Mouse (Mus musculus) testis, adult 2 months (tissue): ENCODE results near the gene Lhb.

Experiments
- CTCF ChIP-seq: fragments of 200-500 bp; IDR thresholded peaks from 2 replicates; pipeline ENCODE4 v1.5.1; 2012; ENCODE audit warnings: low read depth, mild to moderate bottlenecking, inconsistent platforms, low read length, moderate library complexity; ENCODE audit not compliant: control insufficient read depth, insufficient read depth, insufficient replicate concordance
- POLR2A ChIP-seq: fragments of 200-500 bp; IDR thresholded peaks from 2 replicates; pipeline ENCODE4 v1.6.1; 2012; ENCODE audit warnings: low read depth, mild to moderate bottlenecking, inconsistent platforms, low read length, moderate library complexity; ENCODE audit not compliant: control insufficient read depth

DNA sequence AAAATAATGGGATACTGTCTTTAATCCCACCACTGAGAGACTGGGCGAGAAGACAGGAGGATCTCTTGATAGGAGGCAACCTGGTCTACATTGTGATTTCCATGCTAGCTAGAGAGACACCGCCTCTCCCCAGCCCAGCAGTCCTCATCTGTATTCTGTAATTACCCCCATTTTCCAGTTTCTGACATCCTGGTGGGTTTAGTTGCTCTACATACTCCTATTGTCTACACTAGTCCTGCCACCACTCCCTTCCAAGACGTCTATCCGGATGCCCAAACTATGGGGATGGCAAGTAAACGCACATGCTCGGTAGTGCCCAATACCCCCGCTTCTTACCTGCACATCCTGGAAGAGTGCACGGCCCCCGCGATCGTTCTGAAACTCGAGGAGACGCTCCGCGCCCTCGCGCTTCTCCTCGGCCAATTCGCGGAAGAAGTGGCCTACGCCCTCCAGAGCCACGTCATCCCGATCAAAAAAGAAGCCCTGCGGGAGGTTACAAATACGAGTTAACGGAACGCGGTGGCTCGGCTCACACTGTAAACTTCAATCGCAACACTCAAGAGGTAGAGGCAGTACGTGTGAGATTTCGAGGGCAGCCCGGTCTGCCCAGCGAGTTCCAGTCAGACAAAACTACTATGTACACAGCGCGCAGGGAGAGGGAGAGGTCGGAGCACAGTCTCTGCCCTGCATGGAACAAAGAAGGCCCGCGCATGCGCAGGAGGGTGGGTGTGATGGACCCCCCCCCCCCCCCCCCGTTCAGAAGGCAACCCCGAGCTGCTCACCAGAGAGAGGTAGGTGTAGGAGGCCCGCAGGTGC, 38.3 kb downstream of the Lhb start:
- TF ChIP-seq POLR2A (no peak), CTCF (no peak)
